Mouse (Mus musculus): ENCODE data around the gene Synpr. TPM values are rescaled to one million over a fixed set of nuclear protein-coding genes. Genes with fewer than 3 reads are reported as not detected.

The Synpr gene
- polyA plus RNA-seq, 1 experiment from 2014 or later: 1.2 TPM

DNA sequence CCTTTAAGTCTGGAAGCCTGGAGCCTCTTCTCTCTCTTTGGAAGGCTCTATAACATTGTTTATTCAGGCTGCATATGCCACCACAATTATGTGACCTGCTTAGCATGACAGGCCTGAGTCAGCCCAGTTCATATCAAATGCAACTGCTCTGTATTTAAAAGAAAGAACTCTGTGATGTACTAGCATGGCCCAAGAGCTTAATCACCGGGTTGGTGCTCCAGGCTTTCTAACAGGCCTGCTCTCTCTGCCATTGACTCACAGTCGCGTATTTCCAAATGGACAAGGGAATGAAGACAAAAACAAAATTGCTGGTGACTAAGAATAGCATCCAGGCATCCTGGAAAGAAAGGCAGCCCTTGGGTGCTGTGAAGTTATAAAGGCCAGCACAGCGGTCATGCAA lies 56.1 kb downstream of the Synpr start:
- Histone ChIP-seq H3K4me2 (ENCODE audit: low read depth, low read length) (no peak overlapping the region), H3K9me3 (ENCODE audit: control insufficient read depth, low read length) (no peaks in the 10 kb centered on the region), H3K27me3 (ENCODE audit: control insufficient read depth, insufficient read depth, low read depth, low read length) (no peaks in the 10 kb centered on the region), H3K9ac (ENCODE audit: low read length) (no peak overlapping the region), H3K36me3 (ENCODE audit: control insufficient read depth, insufficient read depth, low read length) (no peaks in the 10 kb centered on the region), H3K4me1 (replicated peaks; ENCODE audit: control insufficient read depth, insufficient read depth, low read length) (no peaks in the 10 kb centered on the region), H3K27ac (ENCODE audit: low read length) (no peak overlapping the region), H3K4me3 (ENCODE audit: low read length) (no peak overlapping the region)
- 75% methylated on average over 4 of the region's 4 CpGs for WGBS
- no peak for ATAC-seq (ENCODE audit: low read depth)

DNA sequence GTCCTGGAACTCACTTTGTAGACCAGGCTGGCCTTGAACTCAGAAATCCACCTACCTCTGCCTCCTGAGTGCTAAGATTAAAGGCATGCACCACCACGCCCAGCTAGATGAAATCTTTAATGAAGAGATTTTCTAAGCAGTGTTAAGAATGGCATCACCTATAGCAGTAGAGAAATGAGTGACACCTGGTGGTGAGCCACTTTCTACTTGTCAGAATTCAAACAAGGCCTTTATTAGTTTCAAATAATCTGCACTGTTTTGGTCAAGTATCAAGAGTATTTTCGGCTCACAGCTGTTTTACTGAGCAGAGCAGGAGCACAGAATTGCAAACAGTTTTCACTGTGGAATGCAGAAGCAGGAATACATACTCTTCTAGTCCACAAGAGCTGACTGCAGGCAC lies 59.7 kb downstream of the Synpr start:
- WGBS: 56% methylated on average over 2 of the region's 2 CpGs
- no peak for ATAC-seq (ENCODE audit: low read depth)
- no peak overlapping the region for H3K27ac ChIP-seq (ENCODE audit: low read length)

DNA sequence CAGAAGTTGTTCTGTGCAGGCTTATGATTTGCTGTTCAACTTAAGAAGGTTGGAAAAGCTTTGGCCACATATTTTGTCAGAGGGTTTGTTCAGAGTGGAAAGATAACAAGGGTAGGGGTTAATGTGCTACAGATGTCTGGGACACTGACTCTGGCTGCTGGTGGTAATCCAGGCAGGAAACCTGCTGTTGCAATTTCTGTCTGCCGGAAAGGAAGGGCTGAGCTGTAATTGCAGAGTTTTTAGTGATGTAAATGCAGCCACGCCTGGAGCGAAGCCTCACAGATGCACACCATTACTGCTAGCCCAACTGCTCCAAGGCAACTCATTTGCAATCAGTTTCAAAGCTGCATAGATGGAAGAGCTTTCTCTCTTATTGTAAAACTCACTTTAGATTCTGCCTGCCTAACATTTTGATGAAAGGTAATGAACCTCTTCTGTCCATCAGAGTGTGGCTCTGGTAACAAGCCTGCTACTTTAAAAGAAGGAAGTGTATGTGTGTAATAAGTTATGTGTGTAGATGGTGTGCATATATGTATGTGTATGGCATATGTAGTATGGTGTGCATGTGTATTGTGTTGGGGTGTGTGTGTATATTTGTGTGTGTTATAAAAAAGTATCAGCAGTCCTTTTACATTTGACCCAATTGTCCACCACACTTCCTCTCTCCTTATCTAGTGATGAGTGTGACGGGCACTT lies 64.7 kb downstream of the Synpr start:
- Histone ChIP-seq H3K4me1 (replicated peaks; ENCODE audit: control insufficient read depth, insufficient read depth, low read length) (no peaks in the 10 kb centered on the region), H3K36me3 (ENCODE audit: control insufficient read depth, insufficient read depth, low read length) (no peaks in the 10 kb centered on the region), H3K27ac (ENCODE audit: low read length) (no peak overlapping the region), H3K9ac (ENCODE audit: low read length) (no peak overlapping the region), H3K4me3 (ENCODE audit: low read length) (no peak overlapping the region), H3K27me3 (ENCODE audit: control insufficient read depth, insufficient read depth, low read depth, low read length) (no peaks in the 10 kb centered on the region), H3K9me3 (ENCODE audit: control insufficient read depth, low read length) (no peaks in the 10 kb centered on the region), H3K4me2 (ENCODE audit: low read depth, low read length) (no peak overlapping the region)
- no peak for ATAC-seq (ENCODE audit: low read depth)
- WGBS: 35% methylated on average over 4 of the region's 4 CpGs

More for the DNA sequence above, 59.7 kb downstream of the Synpr start:
- Histone ChIP-seq H3K4me2 (ENCODE audit: low read depth, low read length) (no peak overlapping the region), H3K9ac (ENCODE audit: low read length) (no peak overlapping the region), H3K4me3 (ENCODE audit: low read length) (no peak overlapping the region), H3K4me1 (replicated peaks; ENCODE audit: control insufficient read depth, insufficient read depth, low read length) (no peaks in the 10 kb centered on the region), H3K9me3 (ENCODE audit: control insufficient read depth, low read length) (no peaks in the 10 kb centered on the region), H3K36me3 (ENCODE audit: control insufficient read depth, insufficient read depth, low read length) (no peaks in the 10 kb centered on the region), H3K27me3 (ENCODE audit: control insufficient read depth, insufficient read depth, low read depth, low read length) (no peaks in the 10 kb centered on the region)

DNA sequence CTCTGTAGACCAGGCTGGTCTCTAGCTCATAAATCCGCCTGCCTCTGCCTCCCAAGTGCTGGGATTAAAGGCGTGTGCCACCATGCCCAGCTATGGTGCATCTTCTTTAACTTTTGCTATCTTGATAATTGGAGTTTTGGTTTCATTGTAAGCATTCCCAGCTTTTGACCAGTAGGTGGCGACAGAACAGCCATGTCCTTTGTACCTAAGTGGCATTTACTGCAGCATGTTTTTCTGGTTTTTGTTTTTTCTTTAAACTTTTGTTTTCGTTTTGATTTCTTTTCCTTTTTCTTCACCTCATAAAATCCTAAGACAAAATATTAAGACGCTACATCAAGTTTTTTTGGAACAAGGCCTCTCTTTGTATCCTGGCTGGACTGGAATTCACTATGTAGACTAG lies 69.6 kb downstream of the Synpr start:
- H3K27me3 ChIP-seq (ENCODE audit: control insufficient read depth, insufficient read depth, low read depth, low read length): no peaks in the 10 kb centered on the region
- WGBS: 21% methylated on average over 5 of the region's 5 CpGs
- no peak overlapping the region for H3K4me3 ChIP-seq (ENCODE audit: low read length)
- H3K4me1 ChIP-seq (replicated peaks; ENCODE audit: control insufficient read depth, insufficient read depth, low read length): no peaks in the 10 kb centered on the region
- H3K27ac ChIP-seq (ENCODE audit: low read length): no peak overlapping the region
- no peaks in the 10 kb centered on the region for H3K36me3 ChIP-seq (ENCODE audit: control insufficient read depth, insufficient read depth, low read length)
- no peaks in the 10 kb centered on the region for H3K9me3 ChIP-seq (ENCODE audit: control insufficient read depth, low read length)
- ATAC-seq (ENCODE audit: low read depth): no peak
- no peak overlapping the region for H3K9ac ChIP-seq (ENCODE audit: low read length)
- no peak overlapping the region for H3K4me2 ChIP-seq (ENCODE audit: low read depth, low read length)

DNA sequence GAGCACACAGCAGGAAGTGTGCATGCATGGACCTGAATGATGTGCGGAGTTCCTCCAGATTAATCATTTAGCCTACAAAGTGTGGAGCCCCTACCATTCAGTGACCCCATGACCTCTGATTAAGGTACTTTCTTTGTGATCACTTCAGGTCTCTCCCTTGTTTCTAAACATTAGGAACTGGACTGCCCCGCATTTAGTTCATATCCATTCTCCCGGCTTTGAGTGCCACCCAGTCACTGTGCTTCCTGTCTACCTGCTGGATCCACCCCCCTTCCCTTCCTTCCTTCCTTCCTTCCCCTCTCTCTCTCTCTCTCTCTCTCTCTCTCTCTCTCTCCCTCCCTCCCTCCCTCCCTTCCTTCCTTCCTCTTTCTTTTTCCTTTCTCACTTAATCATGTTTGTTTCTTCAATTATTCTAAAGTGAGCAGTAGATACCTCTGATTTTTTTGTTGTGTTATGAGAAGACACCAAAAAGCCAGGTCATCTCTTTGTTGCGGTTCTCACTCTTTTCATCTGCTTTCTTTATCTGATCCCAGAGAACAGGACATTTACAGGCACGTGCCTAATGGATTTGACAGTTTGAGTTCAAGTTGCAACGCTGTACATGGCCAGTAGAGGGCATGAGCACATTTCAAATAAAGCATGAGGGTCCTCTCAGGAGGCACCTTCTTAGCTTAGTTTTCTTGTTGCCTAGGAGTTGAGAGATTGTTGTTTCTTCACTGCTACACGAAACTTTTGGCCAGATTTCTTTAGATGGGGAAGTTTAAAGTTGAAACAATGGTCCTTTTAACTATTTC lies 71.2 kb downstream of the Synpr start:
- WGBS: 12% methylated on average over 7 of the region's 7 CpGs
- Histone ChIP-seq H3K36me3 (ENCODE audit: control insufficient read depth, insufficient read depth, low read length) (no peaks in the 10 kb centered on the region), H3K9ac (ENCODE audit: low read length) (no peak overlapping the region), H3K27ac (ENCODE audit: low read length) (no peak overlapping the region), H3K27me3 (ENCODE audit: control insufficient read depth, insufficient read depth, low read depth, low read length) (no peaks in the 10 kb centered on the region), H3K4me1 (replicated peaks; ENCODE audit: control insufficient read depth, insufficient read depth, low read length) (no peaks in the 10 kb centered on the region), H3K4me2 (ENCODE audit: low read depth, low read length) (no peak overlapping the region), H3K4me3 (ENCODE audit: low read length) (no peak overlapping the region), H3K9me3 (ENCODE audit: control insufficient read depth, low read length) (no peaks in the 10 kb centered on the region)
- no peak for ATAC-seq (ENCODE audit: low read depth)

DNA sequence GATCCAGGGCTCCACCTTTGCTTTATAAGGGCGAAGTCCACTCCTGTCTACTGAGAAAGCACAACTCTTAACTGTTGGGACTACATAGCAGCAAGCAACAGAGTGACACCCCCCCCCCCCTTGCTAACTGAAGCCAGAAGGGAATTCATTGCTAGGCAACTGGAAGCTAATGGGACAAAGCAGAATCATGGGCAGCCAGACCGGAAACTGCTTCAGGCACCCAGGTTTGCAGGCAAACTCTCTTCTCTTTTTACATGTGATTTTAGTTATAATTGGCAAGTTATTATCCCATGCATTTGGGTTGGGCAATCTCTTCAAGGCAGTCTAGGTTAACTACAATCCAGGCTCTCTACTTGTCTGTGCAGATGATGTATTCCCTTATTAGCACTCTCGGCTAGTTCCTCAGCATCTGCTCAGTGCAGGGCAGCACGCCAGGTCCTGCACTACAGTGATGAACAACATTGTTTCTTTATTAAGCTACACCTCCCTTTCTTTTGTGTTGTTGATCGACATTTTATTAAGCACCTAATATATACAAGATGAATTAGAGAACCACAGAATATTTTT lies 72.6 kb downstream of the Synpr start:
- Histone ChIP-seq H3K9me3 (ENCODE audit: control insufficient read depth, low read length) (no peaks in the 10 kb centered on the region), H3K36me3 (ENCODE audit: control insufficient read depth, insufficient read depth, low read length) (no peaks in the 10 kb centered on the region), H3K4me2 (ENCODE audit: low read depth, low read length) (no peak overlapping the region), H3K4me1 (replicated peaks; ENCODE audit: control insufficient read depth, insufficient read depth, low read length) (no peaks in the 10 kb centered on the region), H3K9ac (ENCODE audit: low read length) (no peak overlapping the region), H3K27ac (ENCODE audit: low read length) (no peak overlapping the region), H3K4me3 (ENCODE audit: low read length) (no peak overlapping the region), H3K27me3 (ENCODE audit: control insufficient read depth, insufficient read depth, low read depth, low read length) (no peaks in the 10 kb centered on the region)
- ATAC-seq (ENCODE audit: low read depth): no peak
- WGBS: 70% methylated on average over 5 of the region's 5 CpGs

DNA sequence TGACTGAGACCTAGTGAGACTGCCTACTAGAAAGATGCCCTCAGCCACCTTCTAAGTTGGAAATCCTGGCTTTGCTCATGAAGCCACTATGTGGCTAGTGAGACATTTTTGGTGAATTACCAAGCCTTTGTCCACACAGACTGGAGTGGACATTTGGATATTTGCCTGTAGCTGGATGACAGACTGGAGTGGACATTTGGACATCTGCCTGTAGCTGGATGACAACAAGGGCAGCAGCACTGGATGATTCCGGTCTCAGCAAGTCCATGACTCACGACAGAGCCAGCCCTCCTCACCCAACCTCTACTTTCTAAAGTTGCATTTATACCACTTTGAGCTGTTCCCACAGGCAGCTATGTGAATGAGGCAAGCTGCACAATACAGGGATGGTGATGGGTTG lies 73.5 kb downstream of the Synpr start:
- H3K4me1 ChIP-seq (replicated peaks; ENCODE audit: control insufficient read depth, insufficient read depth, low read length): no peaks in the 10 kb centered on the region
- H3K27ac ChIP-seq (ENCODE audit: low read length): no peak overlapping the region
- no peaks in the 10 kb centered on the region for H3K36me3 ChIP-seq (ENCODE audit: control insufficient read depth, insufficient read depth, low read length)
- no peaks in the 10 kb centered on the region for H3K27me3 ChIP-seq (ENCODE audit: control insufficient read depth, insufficient read depth, low read depth, low read length)
- no peak overlapping the region for H3K4me2 ChIP-seq (ENCODE audit: low read depth, low read length)
- no peaks in the 10 kb centered on the region for H3K9me3 ChIP-seq (ENCODE audit: control insufficient read depth, low read length)
- WGBS: 70% methylated on average over 2 of the region's 2 CpGs
- no peak overlapping the region for H3K4me3 ChIP-seq (ENCODE audit: low read length)
- no peak for ATAC-seq (ENCODE audit: low read depth)
- no peak overlapping the region for H3K9ac ChIP-seq (ENCODE audit: low read length)

DNA sequence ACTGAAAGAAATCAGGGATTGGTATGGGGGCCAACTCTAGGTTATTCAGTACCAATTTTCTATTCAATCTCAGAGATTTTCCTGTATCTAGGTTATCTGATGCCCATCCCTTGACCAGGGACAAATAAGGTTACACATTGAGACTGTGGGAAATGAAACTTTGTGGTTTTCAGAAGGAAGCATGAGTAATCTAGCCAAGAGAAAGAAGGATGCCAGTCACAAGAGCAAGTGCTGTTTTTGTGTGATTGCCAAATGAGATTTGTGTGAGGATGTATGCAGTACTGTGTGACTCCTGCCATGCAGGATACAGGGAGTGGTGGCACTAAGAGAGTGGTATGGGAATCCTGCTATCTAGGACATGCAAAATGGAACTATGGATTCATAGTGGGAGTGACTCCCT lies 76.6 kb downstream of the Synpr start:
- no peak overlapping the region for H3K9ac ChIP-seq (ENCODE audit: low read length)
- H3K27me3 ChIP-seq (ENCODE audit: control insufficient read depth, insufficient read depth, low read depth, low read length): no peaks in the 10 kb centered on the region
- no peak for ATAC-seq (ENCODE audit: low read depth)
- H3K4me2 ChIP-seq (ENCODE audit: low read depth, low read length): no peak overlapping the region
- no peak overlapping the region for H3K27ac ChIP-seq (ENCODE audit: low read length)
- H3K9me3 ChIP-seq (ENCODE audit: control insufficient read depth, low read length): no peaks in the 10 kb centered on the region
- H3K4me1 ChIP-seq (replicated peaks; ENCODE audit: control insufficient read depth, insufficient read depth, low read length): no peaks in the 10 kb centered on the region
- no peaks in the 10 kb centered on the region for H3K36me3 ChIP-seq (ENCODE audit: control insufficient read depth, insufficient read depth, low read length)
- no peak overlapping the region for H3K4me3 ChIP-seq (ENCODE audit: low read length)

DNA sequence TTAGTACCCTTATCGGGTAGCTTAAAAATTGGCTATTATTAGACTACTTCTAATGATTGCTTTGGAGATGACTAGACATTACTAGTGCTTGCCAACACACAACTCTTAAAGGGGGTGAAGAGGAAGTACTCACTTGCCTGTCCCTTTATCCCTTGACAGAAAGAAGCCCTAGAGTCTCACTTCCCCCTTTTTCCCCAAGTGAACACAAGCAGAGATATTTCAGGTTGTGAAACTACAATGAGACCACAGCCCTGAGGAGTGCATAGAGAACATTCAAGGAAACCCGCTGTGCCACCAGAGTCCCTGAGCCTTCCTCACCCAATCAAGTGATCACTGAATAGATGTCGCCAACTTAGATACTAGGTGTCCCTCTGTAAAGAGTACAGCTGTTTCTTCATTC lies 77.1 kb downstream of the Synpr start:
- ATAC-seq (ENCODE audit: low read depth): no peak
- H3K4me1 ChIP-seq (replicated peaks; ENCODE audit: control insufficient read depth, insufficient read depth, low read length): no peaks in the 10 kb centered on the region
- 81% methylated on average over 3 of the region's 3 CpGs for WGBS
- no peak overlapping the region for H3K4me3 ChIP-seq (ENCODE audit: low read length)
- H3K4me2 ChIP-seq (ENCODE audit: low read depth, low read length): no peak overlapping the region
- H3K27ac ChIP-seq (ENCODE audit: low read length): no peak overlapping the region
- no peaks in the 10 kb centered on the region for H3K9me3 ChIP-seq (ENCODE audit: control insufficient read depth, low read length)
- H3K36me3 ChIP-seq (ENCODE audit: control insufficient read depth, insufficient read depth, low read length): no peaks in the 10 kb centered on the region
- no peaks in the 10 kb centered on the region for H3K27me3 ChIP-seq (ENCODE audit: control insufficient read depth, insufficient read depth, low read depth, low read length)
- H3K9ac ChIP-seq (ENCODE audit: low read length): no peak overlapping the region
